11 mouse cellular contexts compared by ENCODE assay signal in the genomic region with DNA sequence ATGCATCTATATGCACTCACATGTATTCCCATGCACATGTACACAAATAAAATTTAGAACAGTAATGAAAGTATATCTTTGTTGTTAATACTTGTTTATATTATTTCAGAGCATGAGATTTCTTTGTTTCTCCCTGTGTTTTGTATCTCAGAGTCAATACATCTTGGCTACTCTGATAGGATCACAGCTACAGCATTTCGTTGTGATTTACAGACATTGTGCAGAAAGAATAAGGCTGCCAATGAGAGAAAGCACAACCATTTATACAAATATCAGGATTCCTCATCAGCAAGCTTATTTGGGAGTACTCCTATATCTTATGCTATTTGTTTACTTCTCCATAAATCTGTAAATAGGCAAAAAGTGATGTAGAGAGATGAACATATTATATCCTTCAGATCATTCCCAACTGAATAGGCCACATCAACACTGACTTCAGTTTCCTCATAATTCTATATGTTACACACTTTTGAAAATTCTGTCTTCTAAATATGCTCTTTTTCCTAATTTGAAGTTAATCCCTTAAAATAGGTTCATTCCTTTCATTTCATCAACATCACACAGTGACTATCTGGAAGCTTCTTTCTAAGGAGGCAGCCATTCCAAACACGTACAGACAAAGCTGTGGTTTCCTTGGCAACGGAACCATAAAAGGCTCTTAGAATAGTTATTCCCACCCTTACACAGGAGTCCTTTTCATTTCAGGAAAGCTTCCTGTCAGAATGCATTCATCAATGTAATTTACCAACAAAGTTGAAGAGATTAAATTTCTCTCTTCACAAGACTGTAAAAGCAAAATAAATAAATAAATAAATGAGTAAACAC.
DNase-seq lines count a peak whose midpoint lies in the region; ATAC-seq lines count a peak whose summit lies in the region.
"Had no signal": no experiment of that assay in that cellular context is flagged by ENCODE, and none has a peak within 500 bp of the region (broad histone marks: within the 10 kb centered on the region; RNA-seq: fewer than 3 reads in every experiment).

No protein-coding gene starts in this region.

- WGBS in forebrain, embryonic 14.5 days: 15% methylated on average over 3 of the region's 3 CpGs
- 50% methylated on average over 3 of the region's 3 CpGs for WGBS in midbrain, embryonic 10.5 days

- no peak overlapping the region for H3K9ac ChIP-seq in forebrain, embryonic 14.5 days (ENCODE audit: low read length)
- H3K9ac ChIP-seq: lung, embryonic 15.5 days; stomach, embryonic 15.5 days had no signal

- no peak overlapping the region for H3K4me2 ChIP-seq in forebrain, embryonic 14.5 days (ENCODE audit: low read length)
- H3K4me2 ChIP-seq: lung, embryonic 15.5 days; stomach, embryonic 15.5 days had no signal

- peak overlapping the region; percentile 31; the same call in 1 of the 2 replicates for H3K27ac ChIP-seq in forebrain, embryonic 14.5 days (ENCODE audit: low read depth, low read length)
- peak overlapping the region; percentile 69 for H3K27ac ChIP-seq in midbrain, embryonic 10.5 days (replicated peaks)
- H3K27ac ChIP-seq: gastrocnemius, adult 2 months; lung, embryonic 15.5 days; stomach, embryonic 15.5 days had no signal

- peaks cover 4% of the 10 kb centered on the region; the same call in 1 of the 2 replicates for H3K4me1 ChIP-seq in forebrain, embryonic 14.5 days (ENCODE audit: control insufficient read depth, insufficient read depth, low read length)
- peaks cover 26% of the 10 kb centered on the region for H3K4me1 ChIP-seq in midbrain, embryonic 10.5 days
- H3K4me1 ChIP-seq: lung, embryonic 15.5 days; stomach, embryonic 15.5 days had no signal

- intact Hi-C loops in heart, postnatal 36 days (cut with DNase I): no loop called here

- DNase-seq in right cerebral cortex, adult 2 months (ENCODE audit: low spot score in 2 of 2): peak; percentile 4 to 5
- DNase-seq in right cerebral cortex, postnatal 25 days: no peak
- peak; percentile 95 for DNase-seq in forebrain, embryonic 14.5 days (ENCODE audit: low spot score)
- DNase-seq in midbrain, embryonic 10.5 days (ENCODE audit: low spot score): peak; percentile 51
- peak; percentile 45 for DNase-seq in telencephalon, adult 2 months (ENCODE audit: low read depth, low spot score)
- no peak for DNase-seq in thymus, postnatal 25 days
- no peak for DNase-seq in kidney, adult 9 months
- DNase-seq in heart, postnatal 36 days: no peak
- DNase-seq: gastrocnemius, adult 2 months had no signal

- H3K36me3 ChIP-seq in forebrain, embryonic 14.5 days (ENCODE audit: control insufficient read depth, insufficient read depth, low read length): no peaks in the 10 kb centered on the region
- H3K36me3 ChIP-seq in midbrain, embryonic 10.5 days: no peaks in the 10 kb centered on the region
- H3K36me3 ChIP-seq: lung, embryonic 15.5 days; stomach, embryonic 15.5 days had no signal

- H3K9me3 ChIP-seq in forebrain, embryonic 14.5 days (replicated peaks; ENCODE audit: control insufficient read depth, low read length): no peaks in the 10 kb centered on the region
- H3K9me3 ChIP-seq in midbrain, embryonic 10.5 days (replicated peaks): no peaks in the 10 kb centered on the region
- H3K9me3 ChIP-seq: lung, embryonic 15.5 days; stomach, embryonic 15.5 days had no signal

- H3K27me3 ChIP-seq in forebrain, embryonic 14.5 days (replicated peaks; ENCODE audit: control insufficient read depth, insufficient read depth, low read length): no peaks in the 10 kb centered on the region
- no peaks in the 10 kb centered on the region for H3K27me3 ChIP-seq in midbrain, embryonic 10.5 days (ENCODE audit: low read depth, poor library complexity, severe bottlenecking)
- H3K27me3 ChIP-seq: lung, embryonic 15.5 days; stomach, embryonic 15.5 days had no signal

- H3K4me3 ChIP-seq in forebrain, embryonic 14.5 days (ENCODE audit: low read depth, low read length): no peak overlapping the region
- H3K4me3 ChIP-seq in midbrain, embryonic 10.5 days: no peak overlapping the region
- H3K4me3 ChIP-seq: gastrocnemius, adult 2 months; lung, embryonic 15.5 days; stomach, embryonic 15.5 days had no signal

- ATAC-seq in forebrain, embryonic 14.5 days: peak; percentile 95

Comparison
In these comparisons a context has a peak if more than half of its experiments do, and no peak if none do; other contexts are left out.
1. DNase-seq: peak in right cerebral cortex, adult 2 months (2 of 2), forebrain, embryonic 14.5 days (single experiment), midbrain, embryonic 10.5 days (single experiment) and telencephalon, adult 2 months (single experiment); none in right cerebral cortex, postnatal 25 days (single experiment), thymus, postnatal 25 days (single experiment), kidney, adult 9 months (single experiment) and heart, postnatal 36 days (0 of 2).